26 mouse cellular contexts compared by ENCODE assay signal in the genomic region with DNA sequence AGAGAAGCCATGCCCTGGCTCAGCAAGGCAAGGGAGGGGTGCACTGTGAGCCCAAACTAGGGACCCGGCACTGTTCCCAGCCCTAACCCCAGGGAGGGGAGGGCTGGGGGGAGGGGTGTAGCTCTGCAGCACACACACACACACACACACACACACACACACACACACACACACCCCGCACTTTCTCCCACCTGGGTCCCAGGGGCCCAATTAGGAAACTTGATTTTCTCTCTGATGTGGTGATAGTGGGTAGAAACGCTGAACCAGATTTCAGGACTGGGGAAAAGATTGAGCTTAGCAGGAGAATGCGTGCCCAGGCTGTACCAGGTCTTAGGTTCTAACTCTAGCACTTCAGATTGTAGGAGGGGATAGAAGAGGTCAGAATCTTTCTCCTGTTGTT. TPM values are rescaled to one million over a fixed set of nuclear protein-coding genes. Genes with fewer than 3 reads are reported as not detected.
"Had no signal": no experiment of that assay in that cellular context is flagged by ENCODE, and none has a peak within 500 bp of the region (broad histone marks: within the 10 kb centered on the region; RNA-seq: fewer than 3 reads in every experiment).

No protein-coding gene starts in this region.

- H3K9me3 ChIP-seq: liver, embryonic 12.5 days; liver, embryonic 15.5 days; lung, embryonic 15.5 days; midbrain, embryonic 12.5 days; neural tube, embryonic 13.5 days; stomach, embryonic 15.5 days had no signal

- H3K27me3 ChIP-seq: limb, embryonic 13.5 days; lung, embryonic 15.5 days; midbrain, embryonic 12.5 days; neural tube, embryonic 13.5 days; stomach, embryonic 15.5 days had no signal

- H3K4me1 ChIP-seq: stomach, embryonic 15.5 days had no signal

- ATAC-seq: liver, embryonic 12.5 days; midbrain, embryonic 16.5 days had no signal

- DNase-seq: kidney, adult 18-20 months; kidney, adult 9 months; kidney, postnatal 25 days; layer of hippocampus, adult 9-11 months; liver; lung, adult 18-20 months; lung, postnatal 10 days; lung, postnatal 4 days; retina, postnatal 1 day; right cerebral cortex, postnatal 25 days; spleen, adult 18-20 months; thymus, postnatal 25 days had no signal

- H3K27ac ChIP-seq: kidney, postnatal 0 days; layer of hippocampus, adult 2 months; left cerebral cortex, adult 2 months; limb, embryonic 13.5 days; liver, embryonic 12.5 days; liver, embryonic 15.5 days; lung, embryonic 15.5 days; midbrain, embryonic 12.5 days; neural tube, embryonic 13.5 days; stomach, embryonic 15.5 days had no signal

- H3K36me3 ChIP-seq: liver, embryonic 12.5 days; liver, embryonic 15.5 days; lung, embryonic 15.5 days; midbrain, embryonic 12.5 days; neural tube, embryonic 13.5 days; stomach, embryonic 15.5 days had no signal

- H3K9ac ChIP-seq: limb, embryonic 13.5 days; liver, embryonic 12.5 days; liver, embryonic 15.5 days; lung, embryonic 15.5 days; midbrain, embryonic 12.5 days; neural tube, embryonic 13.5 days; stomach, embryonic 15.5 days had no signal

- H3K4me3 ChIP-seq: layer of hippocampus, adult 2 months; left cerebral cortex, adult 2 months; limb, embryonic 13.5 days; liver, embryonic 12.5 days; liver, embryonic 15.5 days; lung, embryonic 15.5 days; midbrain, embryonic 12.5 days; myocyte; neural tube, embryonic 13.5 days; stomach, embryonic 15.5 days had no signal

- H3K4me2 ChIP-seq: limb, embryonic 13.5 days; liver, embryonic 12.5 days; liver, embryonic 15.5 days; lung, embryonic 15.5 days; midbrain, embryonic 12.5 days; neural tube, embryonic 13.5 days; stomach, embryonic 15.5 days had no signal

RNA-seq across cellular contexts. Expression of a gene that starts 23.3 kb away (rescaled TPM):
- total RNA-seq: megakaryocyte-erythroid progenitor cell, adult 5-6 weeks; neutrophil, adult 5-6 weeks had no signal
- polyA plus RNA-seq: liver, embryonic 15.5 days had no signal
